Mouse (Mus musculus): ENCODE data around the gene Gldn. TPM values are rescaled to one million over a fixed set of nuclear protein-coding genes. Genes with fewer than 3 reads are reported as not detected.

The Gldn gene
- not detected in 2 replicates for polyA plus RNA-seq (2012; ENCODE audit: insufficient read depth, insufficient read length, missing spikeins)

DNA sequence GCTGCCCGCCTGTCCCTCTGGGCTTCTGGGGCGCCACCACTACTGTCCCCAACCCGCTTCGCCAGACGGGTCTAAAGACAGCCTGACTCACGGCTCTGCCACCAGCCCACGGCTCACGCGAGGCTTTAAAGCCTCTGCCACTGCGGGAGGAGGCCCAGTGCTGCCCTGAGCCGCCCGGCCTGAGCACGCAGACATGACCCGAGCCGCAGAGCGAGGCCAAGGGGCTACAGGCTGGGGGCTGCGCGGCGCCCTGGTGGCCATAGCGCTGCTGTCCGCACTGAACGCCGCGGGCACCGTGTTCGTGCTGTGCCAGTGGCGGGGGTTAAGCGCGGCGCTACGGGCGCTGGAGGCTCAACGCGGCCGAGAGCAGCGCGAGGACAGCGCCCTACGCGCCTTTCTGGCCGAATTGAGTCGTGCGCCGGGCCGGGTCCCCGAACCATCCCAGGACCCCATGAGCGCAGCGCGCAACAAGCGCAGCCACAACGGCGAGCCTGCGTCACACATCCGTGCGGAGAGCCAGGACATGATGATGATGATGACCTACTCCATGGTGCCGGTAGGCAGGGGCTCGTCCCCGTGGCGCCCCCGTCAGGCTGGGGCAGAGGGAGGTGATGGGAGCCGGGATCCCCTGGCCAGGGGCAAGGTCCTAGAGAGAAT, at the start of gene Gldn:
Gene Gldn (plus strand): TSS at position 156 of the 657 bp plus-strand sequence.
- Histone ChIP-seq H3K4me3 (ENCODE audit: insufficient read depth, low read length) (no peak within 1 kb of the TSS), H3K4me1 (ENCODE audit: control insufficient read depth, insufficient read depth, low read length) (no peaks in the 10 kb centered on the region), H3K27ac (ENCODE audit: insufficient read depth, low read depth, low read length) (no peak within 1 kb of the TSS)
- TF ChIP-seq CTCF (IDR thresholded peaks at IDR 0.05; ENCODE audit: low read depth, low read length) (no peak), POLR2A (IDR thresholded peaks at IDR 0.05; ENCODE audit: borderline replicate concordance, low read depth, low read length) (no peak)

DNA sequence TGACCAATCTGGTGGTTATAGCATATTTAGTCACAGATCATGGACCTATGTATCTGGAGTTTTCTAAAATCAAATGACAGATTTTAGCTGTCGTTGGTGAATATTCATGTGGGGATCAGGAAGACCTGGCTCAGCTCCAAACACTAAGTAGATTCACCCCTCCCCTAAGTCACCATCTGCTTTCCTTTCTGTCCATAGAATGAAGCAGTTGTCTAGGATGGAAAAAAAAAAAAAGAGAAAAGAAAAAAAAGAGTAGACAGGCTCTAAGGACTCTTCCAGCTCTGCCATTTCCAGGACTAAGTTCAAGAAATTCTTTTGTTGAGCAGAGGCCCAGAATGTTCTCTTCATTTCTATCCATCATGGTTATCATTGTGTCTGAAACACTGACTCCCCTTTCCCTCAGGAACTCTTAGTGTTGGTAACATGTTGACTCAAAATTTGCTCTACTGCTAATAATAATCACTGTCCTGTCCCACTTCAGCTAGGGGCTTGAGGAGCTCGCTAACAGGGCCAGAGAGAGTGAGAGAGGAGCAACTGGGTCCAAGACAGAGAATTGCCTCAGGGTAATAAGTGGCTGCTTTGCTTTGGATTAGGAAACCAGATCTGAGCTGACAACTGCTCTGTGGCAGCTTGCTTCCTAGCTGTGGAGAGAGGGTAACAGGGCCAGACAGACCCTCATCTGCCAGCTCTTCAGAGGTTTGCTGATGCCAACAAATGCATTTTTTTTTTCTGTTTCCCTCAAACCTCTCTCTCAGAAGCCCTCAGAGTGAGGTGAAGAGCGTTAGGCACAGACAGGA, 41.2 kb upstream of the Gldn start:
- TF ChIP-seq POLR2A (IDR thresholded peaks at IDR 0.05; ENCODE audit: borderline replicate concordance, low read depth, low read length) (no peak), CTCF (IDR thresholded peaks at IDR 0.05; ENCODE audit: low read depth, low read length) (no peak)
- H3K4me3 ChIP-seq (ENCODE audit: insufficient read depth, low read length): no peak overlapping the region
- H3K4me1 ChIP-seq (ENCODE audit: control insufficient read depth, insufficient read depth, low read length): no peaks in the 10 kb centered on the region
- no peak overlapping the region for H3K27ac ChIP-seq (ENCODE audit: insufficient read depth, low read depth, low read length)

DNA sequence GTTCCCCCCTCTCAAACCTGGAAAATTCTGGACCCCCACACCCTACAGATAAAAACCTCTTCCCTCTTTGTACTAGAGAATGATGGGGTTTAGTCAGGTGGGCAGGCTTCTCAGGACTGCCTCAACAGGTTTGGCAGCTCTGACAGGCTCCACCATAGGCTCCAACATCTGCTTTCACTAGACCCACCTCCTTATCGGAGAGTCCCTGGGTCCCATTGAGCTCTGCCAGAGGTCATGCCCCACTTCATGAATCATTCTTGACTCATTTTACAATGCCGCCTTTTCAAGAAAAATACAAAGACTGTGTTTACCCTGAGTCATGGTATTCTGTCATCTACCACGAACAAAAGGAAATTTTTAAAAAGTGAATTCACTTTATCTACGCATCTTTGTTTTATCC, 21.5 kb upstream of the Gldn start:
- Histone ChIP-seq H3K4me1 (ENCODE audit: control insufficient read depth, insufficient read depth, low read length) (no peaks in the 10 kb centered on the region), H3K4me3 (ENCODE audit: insufficient read depth, low read length) (no peak overlapping the region), H3K27ac (ENCODE audit: insufficient read depth, low read depth, low read length) (no peak overlapping the region)
- TF ChIP-seq POLR2A (IDR thresholded peaks at IDR 0.05; ENCODE audit: borderline replicate concordance, low read depth, low read length): no peak

DNA sequence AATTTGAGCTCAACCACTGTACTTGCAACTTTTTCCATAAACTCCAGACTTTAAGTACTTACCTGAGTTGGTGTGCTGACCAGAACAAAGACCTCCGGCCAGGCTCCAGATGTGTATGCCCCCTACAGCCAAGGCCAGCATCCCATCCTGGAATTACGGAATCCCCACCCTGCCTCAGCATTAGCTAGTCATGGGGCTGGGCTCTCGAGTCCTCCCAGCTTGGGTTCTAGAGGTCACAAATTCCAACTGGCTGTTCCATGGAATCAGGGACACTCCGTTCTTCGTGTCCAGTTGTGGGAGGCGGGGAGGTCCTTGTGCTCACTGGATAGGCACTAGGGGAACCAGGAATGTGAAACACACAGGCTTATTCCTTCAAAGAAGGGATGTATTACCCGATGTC, 18.3 kb upstream of the Gldn start, which contains the start of gene Cyp19a1:
Gene Cyp19a1 (minus strand): TSS at position 101 of the 400 bp plus-strand sequence.
- Histone ChIP-seq H3K27ac (ENCODE audit: insufficient read depth, low read depth, low read length) (no peak within 1 kb of the TSS), H3K4me1 (ENCODE audit: control insufficient read depth, insufficient read depth, low read length) (no peaks in the 10 kb centered on the region)
- TF ChIP-seq CTCF (IDR thresholded peaks at IDR 0.05; ENCODE audit: low read depth, low read length) (no peak), POLR2A (IDR thresholded peaks at IDR 0.05; ENCODE audit: borderline replicate concordance, low read depth, low read length) (no peak)

DNA sequence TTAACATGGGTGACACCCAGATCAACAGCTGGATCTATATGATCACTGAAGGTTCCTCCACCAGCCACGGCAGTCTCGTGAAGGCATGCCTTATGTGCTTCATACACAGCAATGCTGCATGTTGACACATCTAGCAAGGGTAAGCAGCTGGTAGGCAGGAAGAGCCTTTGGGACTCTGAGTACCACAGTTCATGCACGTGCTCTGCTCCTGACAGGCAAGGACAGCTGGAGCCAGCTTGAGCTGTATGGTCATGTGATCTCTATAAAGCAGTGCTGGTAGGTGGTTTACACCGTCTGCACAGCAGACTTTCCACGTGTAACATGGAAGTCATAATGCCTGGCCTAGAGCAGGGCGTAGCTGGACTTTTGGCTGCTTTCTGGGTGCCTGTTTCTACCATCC, 16.3 kb upstream of the Gldn start:
- H3K27ac ChIP-seq (ENCODE audit: insufficient read depth, low read depth, low read length): no peak overlapping the region
- H3K4me3 ChIP-seq (ENCODE audit: insufficient read depth, low read length): no peak overlapping the region
- H3K4me1 ChIP-seq (ENCODE audit: control insufficient read depth, insufficient read depth, low read length): no peaks in the 10 kb centered on the region
- no peak for TF ChIP-seq CTCF (IDR thresholded peaks at IDR 0.05; ENCODE audit: low read depth, low read length)
- TF ChIP-seq POLR2A (IDR thresholded peaks at IDR 0.05; ENCODE audit: borderline replicate concordance, low read depth, low read length): no peak

More for the DNA sequence above, 18.3 kb upstream of the Gldn start, which contains the start of gene Cyp19a1:
- H3K4me3 ChIP-seq (ENCODE audit: insufficient read depth, low read length): no peak within 1 kb of the TSS

DNA sequence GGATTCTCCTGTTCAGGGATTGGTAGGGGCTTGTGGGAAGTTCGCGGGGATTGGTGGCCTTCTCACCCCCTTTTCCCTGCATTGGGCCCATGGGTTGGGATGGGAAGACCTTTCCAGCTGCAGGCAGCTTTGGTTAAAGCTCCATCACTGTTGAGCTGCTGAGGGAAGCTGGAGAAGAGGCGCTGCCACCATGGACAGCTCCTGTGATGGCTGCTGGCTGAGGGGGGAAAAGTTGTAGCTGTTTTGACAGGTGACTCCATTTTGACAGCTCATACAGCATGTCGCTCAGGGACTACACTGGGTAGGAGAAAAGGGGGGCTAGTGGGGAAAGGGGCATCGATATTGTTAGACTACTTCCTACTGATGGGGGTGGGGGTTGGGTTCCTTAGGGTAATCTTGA, 15.4 kb upstream of the Gldn start:
- no peak overlapping the region for H3K4me3 ChIP-seq (ENCODE audit: insufficient read depth, low read length)
- no peak overlapping the region for H3K27ac ChIP-seq (ENCODE audit: insufficient read depth, low read depth, low read length)
- TF ChIP-seq CTCF (IDR thresholded peaks at IDR 0.05; ENCODE audit: low read depth, low read length) (no peak), POLR2A (IDR thresholded peaks at IDR 0.05; ENCODE audit: borderline replicate concordance, low read depth, low read length) (no peak)
- no peaks in the 10 kb centered on the region for H3K4me1 ChIP-seq (ENCODE audit: control insufficient read depth, insufficient read depth, low read length)

GRCm38 (mm10) chr9:54275283-54275682, 11.0 kb upstream of the Gldn start:
- Histone ChIP-seq H3K4me3 (ENCODE audit: insufficient read depth, low read length) (no peak overlapping the region), H3K27ac (ENCODE audit: insufficient read depth, low read depth, low read length) (no peak overlapping the region), H3K4me1 (ENCODE audit: control insufficient read depth, insufficient read depth, low read length) (no peaks in the 10 kb centered on the region)
- TF ChIP-seq POLR2A (IDR thresholded peaks at IDR 0.05; ENCODE audit: borderline replicate concordance, low read depth, low read length) (no peak), CTCF (IDR thresholded peaks at IDR 0.05; ENCODE audit: low read depth, low read length) (no peak)

DNA sequence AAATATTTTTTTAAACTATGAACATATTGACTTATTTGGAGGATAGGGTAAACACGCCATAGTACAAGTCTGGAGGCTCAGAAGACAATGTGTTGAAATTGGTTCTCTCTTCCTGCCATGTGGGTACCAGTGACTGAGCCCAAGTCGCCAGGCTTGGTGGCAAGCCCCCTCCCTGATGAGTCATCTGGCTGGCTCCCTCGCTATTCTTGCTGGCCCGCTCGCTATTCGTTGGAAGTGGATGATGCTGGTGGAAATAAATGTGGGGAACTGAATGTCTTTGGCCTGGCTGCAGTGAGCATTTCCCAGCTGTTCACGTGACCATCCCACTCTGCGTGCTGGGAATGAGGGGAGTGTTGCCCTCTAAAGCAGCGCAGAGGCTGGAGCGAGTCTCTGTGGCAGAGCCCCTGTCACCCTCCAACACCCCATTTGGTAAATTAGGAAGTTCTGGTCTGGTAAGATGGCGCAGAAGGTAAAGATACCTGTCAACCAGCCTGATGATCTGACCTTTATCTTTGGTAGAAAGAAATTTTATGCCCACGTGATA, 7.2 kb upstream of the Gldn start:
- no peak overlapping the region for H3K4me3 ChIP-seq (ENCODE audit: insufficient read depth, low read length)
- TF ChIP-seq POLR2A (IDR thresholded peaks at IDR 0.05; ENCODE audit: borderline replicate concordance, low read depth, low read length): no peak
- TF ChIP-seq CTCF (IDR thresholded peaks at IDR 0.05; ENCODE audit: low read depth, low read length): no peak
- no peak overlapping the region for H3K27ac ChIP-seq (ENCODE audit: insufficient read depth, low read depth, low read length)
- no peaks in the 10 kb centered on the region for H3K4me1 ChIP-seq (ENCODE audit: control insufficient read depth, insufficient read depth, low read length)

DNA sequence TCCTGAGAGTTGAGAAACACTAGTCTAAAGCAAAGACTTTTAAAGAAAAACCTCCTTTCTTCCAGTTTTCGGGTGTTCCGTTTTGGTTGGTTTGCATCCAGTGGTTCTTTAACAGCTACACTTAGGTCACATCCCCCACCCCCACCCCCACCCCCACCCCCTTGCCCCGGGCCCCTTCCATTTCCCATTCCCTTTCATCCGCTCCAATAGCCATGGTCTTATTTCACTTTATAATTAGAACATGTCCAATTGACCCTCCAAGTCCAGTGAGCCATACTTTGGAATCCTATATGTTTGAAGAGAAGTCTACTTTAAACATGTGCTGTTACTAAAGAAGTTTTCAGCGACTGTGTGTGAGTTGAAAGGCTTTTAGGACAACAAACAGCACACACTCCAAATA, 1.5 kb downstream of the Gldn start:
- Histone ChIP-seq H3K27ac (ENCODE audit: insufficient read depth, low read depth, low read length) (no peak overlapping the region), H3K4me3 (ENCODE audit: insufficient read depth, low read length) (no peak overlapping the region), H3K4me1 (ENCODE audit: control insufficient read depth, insufficient read depth, low read length) (no peaks in the 10 kb centered on the region)
- TF ChIP-seq POLR2A (IDR thresholded peaks at IDR 0.05; ENCODE audit: borderline replicate concordance, low read depth, low read length) (no peak), CTCF (IDR thresholded peaks at IDR 0.05; ENCODE audit: low read depth, low read length) (no peak)

DNA sequence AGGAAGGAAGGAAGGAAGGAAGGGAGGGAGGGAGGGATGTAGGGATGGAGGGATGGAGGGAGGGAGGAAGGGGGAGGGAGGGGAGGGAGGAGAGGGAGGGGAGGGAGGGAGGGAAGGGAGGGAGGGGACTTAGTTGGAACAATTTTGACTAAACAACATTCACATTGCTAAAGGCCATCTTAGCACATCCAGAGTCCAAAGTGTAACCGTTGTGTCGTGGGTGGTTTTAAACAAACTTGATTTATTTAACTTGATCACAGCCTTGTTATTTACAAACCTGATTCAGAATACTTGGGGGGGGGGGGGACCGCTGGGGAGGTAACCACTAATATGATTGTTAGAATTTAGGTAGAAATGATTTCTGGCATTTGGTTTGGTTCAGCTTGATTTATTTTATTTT, 13.1 kb downstream of the Gldn start:
- TF ChIP-seq CTCF (IDR thresholded peaks at IDR 0.05; ENCODE audit: low read depth, low read length) (no peak), POLR2A (IDR thresholded peaks at IDR 0.05; ENCODE audit: borderline replicate concordance, low read depth, low read length) (no peak)
- no peaks in the 10 kb centered on the region for H3K4me1 ChIP-seq (ENCODE audit: control insufficient read depth, insufficient read depth, low read length)
- no peak overlapping the region for H3K4me3 ChIP-seq (ENCODE audit: insufficient read depth, low read length)
- no peak overlapping the region for H3K27ac ChIP-seq (ENCODE audit: insufficient read depth, low read depth, low read length)
